Mouse (Mus musculus): ENCODE data around the gene 1500011B03Rik.

DNA sequence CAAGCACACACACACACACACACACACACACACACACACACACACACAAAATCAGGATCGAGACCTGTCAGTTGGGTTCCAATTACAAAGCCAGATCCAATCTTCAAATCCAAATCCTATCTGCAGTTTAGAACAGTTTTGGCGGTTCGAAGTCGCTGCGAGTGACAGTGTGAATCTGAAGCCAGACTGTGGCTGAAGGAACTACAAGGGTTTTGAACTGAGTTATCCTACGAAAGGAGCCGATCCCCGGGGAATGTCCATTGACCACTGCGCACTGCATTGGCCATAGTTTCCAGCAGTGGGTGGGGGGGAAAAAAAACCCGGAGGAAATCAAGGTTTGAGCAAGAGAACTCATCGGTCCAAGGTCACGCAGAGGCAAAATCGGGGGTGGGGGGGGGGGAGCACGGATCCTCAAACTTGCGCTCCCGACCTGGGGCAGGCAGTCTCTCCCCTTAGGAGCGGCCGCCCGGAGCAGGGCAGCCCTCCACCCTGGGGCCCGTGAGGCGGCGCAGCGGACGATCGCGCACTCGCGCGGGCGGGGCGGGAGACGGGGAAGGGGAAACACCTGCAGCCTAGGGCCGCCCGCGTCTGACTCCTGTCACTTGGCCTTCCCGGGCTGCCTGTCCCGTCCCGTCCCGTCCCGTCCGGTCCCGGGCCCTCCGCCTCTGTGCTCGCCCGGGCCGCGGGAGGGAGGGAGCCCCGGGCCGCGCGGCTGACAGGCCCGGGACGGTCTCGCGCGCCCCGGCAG, 50.6 kb downstream of the 1500011B03Rik start:
- TF ChIP-seq EP300 (optimal IDR thresholded peaks at IDR 0.05) (no peak), CTCF (IDR thresholded peaks at IDR 0.05; ENCODE audit: low read depth) (peak; percentile 8; the same call in 1 of the 2 replicates)
